24 mouse cellular contexts compared by ENCODE assay signal in the genomic region with DNA sequence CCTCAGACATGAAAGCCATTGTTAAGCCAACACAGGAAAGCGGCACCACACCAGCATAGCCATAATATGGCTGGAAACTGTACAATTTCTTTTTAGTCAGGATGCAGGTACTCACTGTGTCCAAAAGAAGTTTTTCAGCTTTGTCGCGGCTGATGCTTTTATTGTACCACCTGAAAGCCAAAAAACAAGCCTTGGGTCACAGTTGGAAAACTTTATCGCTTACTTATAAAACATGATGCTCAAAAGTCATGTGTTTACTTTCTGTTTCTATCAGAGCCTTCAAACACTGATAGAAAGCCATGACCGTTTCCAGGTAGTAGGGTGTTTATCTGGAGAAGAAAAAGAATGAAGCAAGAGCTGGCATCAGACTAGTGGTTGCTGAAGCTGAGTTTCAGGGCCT. TPM values are rescaled to one million over a fixed set of nuclear protein-coding genes. Genes with fewer than 3 reads are reported as not detected.
A peak's percentile ranks its signal among the peaks of the same experiment; 100 is the strongest.
DNase-seq lines count a peak whose midpoint lies in the region; ATAC-seq and TF ChIP-seq lines count a peak whose summit lies in the region.
"Had no signal": no experiment of that assay in that cellular context is flagged by ENCODE, and none has a peak within 500 bp of the region (broad histone marks: within the 10 kb centered on the region; RNA-seq: fewer than 3 reads in every experiment).

No protein-coding gene starts in this region.

- H3K27ac ChIP-seq in spleen, adult 2 months (ENCODE audit: insufficient read depth, low read length) = peak overlapping the region; percentile 48; the same call in 1 of the 2 replicates
- H3K27ac ChIP-seq: embryonic facial prominence, embryonic 13.5 days; forebrain, embryonic 13.5 days; gastrocnemius, adult 2 months; hindbrain, embryonic 12.5 days; intestine, embryonic 15.5 days had no signal

- no peak overlapping the region for H3K4me3 ChIP-seq in spleen, adult 2 months (ENCODE audit: extremely low read depth, insufficient read depth, insufficient read length)
- H3K4me3 ChIP-seq: embryonic facial prominence, embryonic 13.5 days; forebrain, embryonic 13.5 days; gastrocnemius, adult 2 months; hindbrain, embryonic 12.5 days; intestine, embryonic 15.5 days had no signal

- peaks cover 17% of the 10 kb centered on the region; the same call in 1 of the 2 replicates for H3K4me1 ChIP-seq in spleen, adult 2 months (ENCODE audit: control insufficient read depth, insufficient read depth, insufficient read length)
- H3K4me1 ChIP-seq: forebrain, embryonic 13.5 days; hindbrain, embryonic 12.5 days; intestine, embryonic 15.5 days had no signal

- no peak for DNase-seq in spleen, adult 2 months (ENCODE audit: low read depth in 1 of 2, low spot score in 2 of 2)
- no peak for DNase-seq in spleen, postnatal 10 days (ENCODE audit: low spot score in 2 of 2)
- DNase-seq in splenic B cell, adult 2 months (ENCODE audit: low read depth, low spot score) = peak; percentile 29
- no peak for DNase-seq in ovary, postnatal 36 days (ENCODE audit: low spot score)
- no peak for DNase-seq in adrenal gland, postnatal 4 days (ENCODE audit: low spot score in 2 of 2)
- no peak for DNase-seq in left cerebral cortex, adult 11 months (ENCODE audit: low spot score)
- DNase-seq: adrenal gland, postnatal 14 days; cerebellum, adult 18-20 months; cerebellum, postnatal 10 days; gastrocnemius, adult 2 months; gastrocnemius, postnatal 25 days; heart, postnatal 10 days; heart, postnatal 4 days had no signal

- whole genome bisulfite sequencing in spleen, adult 2 months = 76% methylated on average over 5 of the region's 5 CpGs

- H3K27me3 ChIP-seq in spleen, adult 2 months (ENCODE audit: control insufficient read depth, insufficient read depth, low read length) = no peaks in the 10 kb centered on the region
- no peaks in the 10 kb centered on the region for H3K27me3 ChIP-seq in splenic B cell, adult 2 months (ENCODE audit: control insufficient read depth, insufficient read depth, low read length, poor library complexity, severe bottlenecking)
- H3K27me3 ChIP-seq: embryonic facial prominence, embryonic 13.5 days; forebrain, embryonic 13.5 days; hindbrain, embryonic 12.5 days; intestine, embryonic 15.5 days had no signal

- no peak for TF ChIP-seq POLR2A in spleen, adult 2 months (IDR thresholded peaks at IDR 0.05; ENCODE audit: low read depth, low read length)

- no peaks in the 10 kb centered on the region for H3K36me3 ChIP-seq in spleen, adult 2 months (ENCODE audit: control insufficient read depth, insufficient read depth, low read length)
- H3K36me3 ChIP-seq in splenic B cell, adult 2 months (ENCODE audit: control insufficient read depth, insufficient read depth, low read length, poor library complexity, severe bottlenecking) = no peaks in the 10 kb centered on the region
- H3K36me3 ChIP-seq: embryonic facial prominence, embryonic 13.5 days; hindbrain, embryonic 12.5 days; intestine, embryonic 15.5 days had no signal

- TF ChIP-seq CTCF in spleen, adult 2 months (IDR thresholded peaks at IDR 0.05; ENCODE audit: extremely low read depth, insufficient read depth, insufficient read length, insufficient replicate concordance) = no peak

- peak; percentile 5 for ATAC-seq in CD4-positive, CD25-positive, alpha-beta regulatory T cell, adult 4 months
- peak; percentile 7 for ATAC-seq in inflammation-experienced regulatory T-cells, adult 6 months
- ATAC-seq: forebrain, embryonic 13.5 days; hindbrain, embryonic 16.5 days; intestine, embryonic 15.5 days had no signal

RNA-seq across cellular contexts. Expression of gene Cyfip2, which starts 35.1 kb away (rescaled TPM):
- 41.4 and 43.1 TPM in 2 replicates for polyA plus RNA-seq in spleen, adult 2 months (2012; rRNA removed)
- 10 to 100 TPM; 62.3 to 90.1 TPM for polyA plus RNA-seq in CD4-positive, CD25-positive, alpha-beta regulatory T cell, adult 4 months (2017; shearing (Covaris generic))
- polyA plus RNA-seq in inflammation-experienced regulatory T-cells, adult 6 months (2017; shearing (Covaris generic)) = 10 to 100 TPM; 64.0 to 82.6 (median 70.0) TPM
- 10 to 100 TPM; 55.8 to 56.7 TPM for total RNA-seq in adrenal gland, postnatal 4 days (2021)

RNA-seq across cellular contexts. Expression of gene Itk, which starts 41.6 kb away (rescaled TPM):
- 9.8 and 11.5 TPM in 2 replicates for polyA plus RNA-seq in spleen, adult 2 months (2012; rRNA removed)
- polyA plus RNA-seq in CD4-positive, CD25-positive, alpha-beta regulatory T cell, adult 4 months (2017; shearing (Covaris generic)) = 100 to 1,000 TPM; 152 to 211 TPM
- polyA plus RNA-seq in inflammation-experienced regulatory T-cells, adult 6 months (2017; shearing (Covaris generic)) = 100 to 1,000 TPM in 2 of 3 experiments, 10 to 100 TPM in 1; 82.4 to 182 (median 158) TPM
- total RNA-seq in adrenal gland, postnatal 4 days (2021) = under 1 TPM; 0.36 to 0.37 TPM
- total RNA-seq: ES-E14; gastrocnemius, adult 2 months had no signal
- polyA plus RNA-seq: embryonic facial prominence, embryonic 13.5 days; forebrain, embryonic 13.5 days; heart, embryonic 14.5 days; hindbrain, embryonic 12.5 days; hindbrain, embryonic 16.5 days had no signal

RNA-seq across cellular contexts. Expression of gene Fam71b, which starts 48.6 kb away (rescaled TPM):
- 0.69 and 1.2 TPM in 2 replicates for polyA plus RNA-seq in spleen, adult 2 months (2012; rRNA removed)
- polyA plus RNA-seq in CD4-positive, CD25-positive, alpha-beta regulatory T cell, adult 4 months (2017; shearing (Covaris generic)) = under 1 TPM in 1 of 2 experiments, not detected in 1; 0.28 TPM
- under 1 TPM in 1 of 3 experiments, not detected in 2; 0.69 TPM for polyA plus RNA-seq in inflammation-experienced regulatory T-cells, adult 6 months (2017; shearing (Covaris generic))
- not detected for total RNA-seq in adrenal gland, postnatal 4 days (2021)
- total RNA-seq: adrenal gland, postnatal 14 days; ES-E14; gastrocnemius, adult 2 months; gastrocnemius, postnatal 25 days; granulocyte monocyte progenitor cell, adult 5-6 weeks; heart, postnatal 10 days; heart, postnatal 4 days had no signal
- polyA plus RNA-seq: cortical plate, adult 2 months; embryonic facial prominence, embryonic 13.5 days; forebrain, embryonic 13.5 days; heart, embryonic 14.5 days; hindbrain, embryonic 12.5 days; hindbrain, embryonic 16.5 days; intestine, embryonic 15.5 days had no signal
